Mouse (Mus musculus) forebrain, embryonic 10.5 days (tissue): ENCODE results near the gene Ampd2. TPM values are rescaled to one million over a fixed set of nuclear protein-coding genes. Genes with fewer than 3 reads are reported as not detected.

Source experiments
- DNase-seq: peaks from one replicate; pipeline ENCODE4 v3.0.0-alpha.2; 2017; ENCODE audit warnings: low spot score; ENCODE audit errors: extremely low spot score
- H3K27ac ChIP-seq: fragments of 300-500 bp; sonication (generic); 2 replicates; pipeline ENCODE4 v1.5.1; 2016; ENCODE audit warnings: mild to moderate bottlenecking
- H3K27me3 ChIP-seq: fragments of 300-500 bp; sonication (generic); 2 replicates; pipeline ENCODE4 v1.6.1; 2016; ENCODE audit warnings: mild to moderate bottlenecking; ENCODE audit not compliant: poor library complexity, severe bottlenecking
- H3K36me3 ChIP-seq: fragments of 300-500 bp; sonication (generic); replicated peaks from 2 replicates; pipeline ENCODE4 v1.6.1; 2016; ENCODE audit warnings: mild to moderate bottlenecking, moderate library complexity
- H3K4me1 ChIP-seq: fragments of 300-500 bp; sonication (generic); 2 replicates; pipeline ENCODE4 v1.6.1; 2016
- H3K4me3 ChIP-seq: fragments of 300-500 bp; sonication (generic); 2 replicates; pipeline ENCODE4 v1.5.1; 2016; ENCODE audit warnings: mild to moderate bottlenecking, moderate library complexity
- H3K9me3 ChIP-seq: fragments of 300-500 bp; sonication (generic); 2 replicates; pipeline ENCODE4 v1.6.1; 2016; ENCODE audit warnings: mild to moderate bottlenecking, moderate library complexity
- WGBS: fragments of 180-500 bp; shearing (Covaris S2); methylation state at CpG from one replicate; pipeline ENCODE4 v1.1.7; 2016; 5-methylcytosine and 5-hydroxymethylcytosine counted together
- polyA plus RNA-seq: library from polyadenylated mRNA; unstranded; fragments of >200 nt; fragmentation: Nextera tagmentation; extraction: Ambion mirVana; gene quantifications from 2 replicates; pipeline ENCODE4 v1.2.1, GENCODE M21; 2016

Ampd2 gene
- polyA plus RNA-seq, 1 experiment from 2014 or later = 69.3 TPM

- Histone ChIP-seq H3K9me3 (no peaks in the 10 kb centered on the region), H3K4me3 (no peak overlapping the region), H3K4me1 (no peaks in the 10 kb centered on the region), H3K36me3 (no peaks in the 10 kb centered on the region), H3K27ac (no peak overlapping the region), H3K27me3 (no peaks in the 10 kb centered on the region)
- 94% methylated on average over 5 of the region's 5 CpGs for WGBS
- no peak for DNase-seq
Observed at GRCm38 (mm10) chr3:108050493-108050892, 36.0 kb downstream of the Ampd2 start.

- Histone ChIP-seq H3K27ac (no peak overlapping the region), H3K4me3 (no peak overlapping the region), H3K36me3 (no peaks in the 10 kb centered on the region), H3K27me3 (no peaks in the 10 kb centered on the region), H3K4me1 (peaks cover 17% of the 10 kb centered on the region), H3K9me3 (no peaks in the 10 kb centered on the region)
- no peak for DNase-seq
- 87% methylated on average over 3 of the region's 3 CpGs for WGBS
Observed at GRCm38 (mm10) chr3:108048306-108048705, 38.1 kb downstream of the Ampd2 start.

GRCm38 (mm10) chr3:108046944-108047655 is 39.4 kb downstream of the Ampd2 start:
- H3K27ac ChIP-seq = no peak overlapping the region
- no peak overlapping the region for H3K4me3 ChIP-seq
- peaks cover 17% of the 10 kb centered on the region for H3K4me1 ChIP-seq
- 84% methylated on average over 2 of the region's 2 CpGs for WGBS
- H3K27me3 ChIP-seq = no peaks in the 10 kb centered on the region
- no peaks in the 10 kb centered on the region for H3K36me3 ChIP-seq
- DNase-seq = no peak
- H3K9me3 ChIP-seq = no peaks in the 10 kb centered on the region

- Histone ChIP-seq H3K27me3 (no peaks in the 10 kb centered on the region), H3K36me3 (no peaks in the 10 kb centered on the region), H3K4me1 (peaks cover 17% of the 10 kb centered on the region), H3K27ac (peak within 1 kb of the TSS; percentile 79), H3K9me3 (no peaks in the 10 kb centered on the region), H3K4me3 (peak within 1 kb of the TSS; percentile 62)
- WGBS = 7% methylated on average over 29 of the region's 29 CpGs
- peak; percentile 79 for DNase-seq
Observed at GRCm38 (mm10) chr3:108044394-108045140, 41.9 kb downstream of the Ampd2 start, which contains the start of gene Gstm4. TSS of gene Gstm4 (minus strand) at chr3:108044894.

GRCm38 (mm10) chr3:108033156-108033555 is 53.3 kb downstream of the Ampd2 start:
- H3K9me3 ChIP-seq = no peaks in the 10 kb centered on the region
- DNase-seq = no peak
- 88% methylated on average over 5 of the region's 5 CpGs for WGBS

GRCm38 (mm10) chr3:108032113-108032512 is 54.3 kb downstream of the Ampd2 start:
- peaks cover 11% of the 10 kb centered on the region for H3K4me1 ChIP-seq
- no peak overlapping the region for H3K4me3 ChIP-seq
- no peak for DNase-seq

More at GRCm38 (mm10) chr3:108033156-108033555, 53.3 kb downstream of the Ampd2 start:
- no peaks in the 10 kb centered on the region; the same call in 1 of the 2 replicates for H3K27me3 ChIP-seq
- H3K4me1 ChIP-seq = peaks cover 11% of the 10 kb centered on the region
- H3K4me3 ChIP-seq = no peak overlapping the region
- H3K27ac ChIP-seq = no peak overlapping the region
- no peaks in the 10 kb centered on the region for H3K36me3 ChIP-seq

GRCm38 (mm10) chr3:108028641-108029365 is 57.6 kb downstream of the Ampd2 start:
- Histone ChIP-seq H3K27ac (peak overlapping the region; percentile 31), H3K4me1 (peaks cover 11% of the 10 kb centered on the region), H3K27me3 (no peaks in the 10 kb centered on the region), H3K4me3 (no peak overlapping the region), H3K36me3 (no peaks in the 10 kb centered on the region), H3K9me3 (no peaks in the 10 kb centered on the region)
- DNase-seq = no peak
- WGBS = 70% methylated on average over 4 of the region's 4 CpGs

More at GRCm38 (mm10) chr3:108032113-108032512, 54.3 kb downstream of the Ampd2 start:
- H3K27ac ChIP-seq = no peak overlapping the region
- no peaks in the 10 kb centered on the region; the same call in 1 of the 2 replicates for H3K27me3 ChIP-seq
- H3K36me3 ChIP-seq = no peaks in the 10 kb centered on the region
- H3K9me3 ChIP-seq = no peaks in the 10 kb centered on the region

- Histone ChIP-seq H3K9me3 (no peaks in the 10 kb centered on the region), H3K36me3 (no peaks in the 10 kb centered on the region), H3K27me3 (no peaks in the 10 kb centered on the region), H3K4me1 (peaks cover 16% of the 10 kb centered on the region), H3K27ac (no peak overlapping the region), H3K4me3 (no peak overlapping the region)
- WGBS = 80% methylated on average over 1 of the region's 1 CpGs
- no peak for DNase-seq
Observed at GRCm38 (mm10) chr3:108026597-108026996, 59.9 kb downstream of the Ampd2 start.

GRCm38 (mm10) chr3:108026049-108026448 is 60.4 kb downstream of the Ampd2 start:
- DNase-seq = no peak
- 84% methylated on average over 5 of the region's 5 CpGs for WGBS
- no peak overlapping the region for H3K4me3 ChIP-seq
- no peak overlapping the region for H3K27ac ChIP-seq
- H3K9me3 ChIP-seq = no peaks in the 10 kb centered on the region
- peaks cover 16% of the 10 kb centered on the region for H3K4me1 ChIP-seq
- H3K36me3 ChIP-seq = no peaks in the 10 kb centered on the region
- no peaks in the 10 kb centered on the region for H3K27me3 ChIP-seq

GRCm38 (mm10) chr3:108025318-108025717 is 61.1 kb downstream of the Ampd2 start:
- no peak overlapping the region for H3K4me3 ChIP-seq
- peaks cover 16% of the 10 kb centered on the region for H3K4me1 ChIP-seq
- no peaks in the 10 kb centered on the region for H3K9me3 ChIP-seq
- WGBS = 85% methylated on average over 4 of the region's 4 CpGs
- H3K36me3 ChIP-seq = no peaks in the 10 kb centered on the region
- DNase-seq = no peak
- H3K27me3 ChIP-seq = no peaks in the 10 kb centered on the region
- H3K27ac ChIP-seq = no peak overlapping the region
